8 mouse cellular contexts compared by ENCODE assay signal in the genomic region with DNA sequence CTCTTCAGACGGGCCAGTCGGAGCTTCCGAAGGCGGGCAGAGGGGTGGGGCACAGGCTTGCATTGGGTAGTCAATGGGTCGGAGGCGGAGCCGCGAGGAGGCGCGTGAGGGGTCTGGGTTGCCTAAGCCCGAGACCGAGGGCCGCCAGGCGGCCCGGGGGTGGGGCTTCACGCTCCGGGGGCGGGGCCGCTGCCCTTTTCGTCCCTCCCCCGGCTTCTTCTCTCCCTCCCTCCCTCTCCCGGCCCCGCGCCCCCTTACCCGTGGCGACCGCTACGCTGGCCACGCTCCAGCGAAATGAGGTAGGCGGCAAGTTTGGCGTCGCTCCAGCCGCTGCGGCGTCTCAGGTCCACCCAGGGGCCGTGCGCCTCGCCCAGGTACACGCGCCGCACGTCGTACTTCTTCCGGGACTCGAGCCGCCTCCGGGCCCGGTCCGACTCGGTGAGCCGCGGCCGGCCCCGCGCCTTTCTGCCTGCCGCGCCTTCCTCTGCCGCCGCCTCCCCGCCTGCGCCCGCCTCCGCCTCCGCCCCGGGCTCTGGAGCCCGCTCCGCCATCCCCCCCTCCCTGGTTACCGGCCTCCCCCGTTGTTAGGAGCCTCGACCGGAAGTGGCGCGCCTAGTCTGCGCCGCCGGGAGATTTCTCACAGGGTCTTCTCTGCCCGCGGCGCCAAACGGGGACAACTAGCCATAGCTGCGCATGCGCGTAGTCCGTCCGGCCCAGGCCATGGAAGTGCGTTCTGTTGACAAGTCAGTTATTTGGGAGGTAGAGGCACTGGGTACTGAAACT. TPM values are rescaled to one million over a fixed set of nuclear protein-coding genes. Genes with fewer than 3 reads are reported as not detected.
DNase-seq lines count a peak whose midpoint lies in the region; ATAC-seq and TF ChIP-seq lines count a peak whose summit lies in the region.

Gene Gm49318 (minus strand): TSS at position 469 of the 783 bp plus-strand sequence.
Gene Zfp653 (minus strand): TSS at position 586 of the 783 bp plus-strand sequence.

- peak within 1 kb of the TSS; percentile 98 for H3K27ac ChIP-seq in heart, embryonic 12.5 days (ENCODE audit: poor library complexity, severe bottlenecking)
- H3K27ac ChIP-seq in kidney, postnatal 0 days, result peak within 1 kb of the TSS; percentile 98
- H3K27ac ChIP-seq in liver, embryonic 11.5 days (ENCODE audit: low read depth, low read length), result peak within 1 kb of the TSS; percentile 92
- H3K27ac ChIP-seq in stomach, embryonic 14.5 days (ENCODE audit: low read length), result peak within 1 kb of the TSS; percentile 97

- peak within 1 kb of the TSS; percentile 72 for H3K4me2 ChIP-seq in heart, embryonic 12.5 days
- H3K4me2 ChIP-seq in kidney, postnatal 0 days (ENCODE audit: low read length), result peak within 1 kb of the TSS; percentile 58
- peak within 1 kb of the TSS; percentile 69 for H3K4me2 ChIP-seq in liver, embryonic 11.5 days
- peak within 1 kb of the TSS; percentile 60 for H3K4me2 ChIP-seq in stomach, embryonic 14.5 days (replicated peaks; ENCODE audit: low read depth, low read length)

- H3K9ac ChIP-seq in heart, embryonic 12.5 days, result peak within 1 kb of the TSS; percentile 92
- H3K9ac ChIP-seq in kidney, postnatal 0 days (ENCODE audit: low read depth, low read length), result peak within 1 kb of the TSS; percentile 87
- H3K9ac ChIP-seq in liver, embryonic 11.5 days (ENCODE audit: low read depth, low read length), result peak within 1 kb of the TSS; percentile 73
- H3K9ac ChIP-seq in stomach, embryonic 14.5 days (replicated peaks; ENCODE audit: low read depth, low read length), result peak within 1 kb of the TSS; percentile 86

- TF ChIP-seq POLR2A in brain, embryonic 14.5 days (IDR thresholded peaks at IDR 0.05; ENCODE audit: borderline replicate concordance, extremely low read depth, insufficient read depth, insufficient read length, poor library complexity, severe bottlenecking), result peak; percentile 69

- no peaks in the 10 kb centered on the region for H3K9me3 ChIP-seq in erythroblast, embryonic 14.5 days (ENCODE audit: control insufficient read depth, low read length)
- no peaks in the 10 kb centered on the region for H3K9me3 ChIP-seq in heart, embryonic 12.5 days (replicated peaks)
- no peaks in the 10 kb centered on the region for H3K9me3 ChIP-seq in kidney, postnatal 0 days (replicated peaks; ENCODE audit: low read length)
- no peaks in the 10 kb centered on the region for H3K9me3 ChIP-seq in liver, embryonic 11.5 days (ENCODE audit: control insufficient read depth, low read length)
- H3K9me3 ChIP-seq in stomach, embryonic 14.5 days (ENCODE audit: control insufficient read depth, low read depth, low read length), result no peaks in the 10 kb centered on the region

- peak within 1 kb of the TSS; percentile 53 for H3K4me3 ChIP-seq in C2C12 (ENCODE audit: insufficient read depth, poor library complexity, severe bottlenecking)
- H3K4me3 ChIP-seq in erythroblast, embryonic 14.5 days (replicated peaks), result peak within 1 kb of the TSS; percentile 88
- H3K4me3 ChIP-seq in heart, embryonic 12.5 days, result peak within 1 kb of the TSS; percentile 86
- peak within 1 kb of the TSS; percentile 87 for H3K4me3 ChIP-seq in kidney, postnatal 0 days (replicated peaks; ENCODE audit: low read depth, low read length)
- peak within 1 kb of the TSS; percentile 73 for H3K4me3 ChIP-seq in liver, embryonic 11.5 days (ENCODE audit: low read depth, low read length)
- peak within 1 kb of the TSS; percentile 73 for H3K4me3 ChIP-seq in stomach, embryonic 14.5 days (ENCODE audit: low read depth, low read length)

- DNase-seq in brain, embryonic 14.5 days (ENCODE audit: low read depth), result peak; percentile 98
- DNase-seq in kidney, postnatal 0 days (ENCODE audit: low spot score), result peak; percentile 99
- DNase-seq in liver, embryonic 11.5 days (ENCODE audit: low spot score), result peak; percentile 94
- peak; percentile 97 for DNase-seq in naive thymus-derived CD4-positive, alpha-beta T cell, adult 2 months (ENCODE audit: low read depth)

- peaks cover 6% of the 10 kb centered on the region for H3K36me3 ChIP-seq in C2C12 (ENCODE audit: control insufficient read depth, insufficient read depth)
- peaks cover 67% of the 10 kb centered on the region for H3K36me3 ChIP-seq in erythroblast, embryonic 14.5 days (ENCODE audit: control insufficient read depth)
- peaks cover 47% of the 10 kb centered on the region for H3K36me3 ChIP-seq in heart, embryonic 12.5 days
- peaks cover 18% of the 10 kb centered on the region for H3K36me3 ChIP-seq in kidney, postnatal 0 days (ENCODE audit: insufficient read depth, low read length)
- peaks cover 9% of the 10 kb centered on the region for H3K36me3 ChIP-seq in liver, embryonic 11.5 days (ENCODE audit: control insufficient read depth, insufficient read depth, low read length)
- H3K36me3 ChIP-seq in stomach, embryonic 14.5 days (ENCODE audit: control insufficient read depth, insufficient read depth, low read length), result peaks cover 15% of the 10 kb centered on the region; the same call in 1 of the 2 replicates

- WGBS in heart, embryonic 12.5 days, result under 1% methylated on average over 75 of the region's 87 CpGs
- under 1% methylated on average over 75 of the region's 87 CpGs for WGBS in kidney, postnatal 0 days
- WGBS in liver, embryonic 11.5 days, result under 1% methylated on average over 79 of the region's 87 CpGs
- under 1% methylated on average over 79 of the region's 87 CpGs for WGBS in stomach, embryonic 14.5 days

- ATAC-seq in heart, embryonic 12.5 days (ENCODE audit: insufficient number of reproducible peaks, low FRiP score), result peak; percentile 96
- peak; percentile 98 for ATAC-seq in kidney, postnatal 0 days (replicated peaks; ENCODE audit: low FRiP score, low read depth)
- ATAC-seq in liver, embryonic 11.5 days (replicated peaks; ENCODE audit: low FRiP score), result peak; percentile 97
- peak; percentile 97 for ATAC-seq in stomach, embryonic 14.5 days (ENCODE audit: insufficient number of reproducible peaks, insufficient read depth, low FRiP score, low read depth)

- no peaks in the 10 kb centered on the region for H3K27me3 ChIP-seq in C2C12 (ENCODE audit: control insufficient read depth, insufficient read depth, insufficient read length)
- no peaks in the 10 kb centered on the region for H3K27me3 ChIP-seq in erythroblast, embryonic 14.5 days (ENCODE audit: control insufficient read depth)
- no peaks in the 10 kb centered on the region for H3K27me3 ChIP-seq in heart, embryonic 12.5 days (replicated peaks)
- no peaks in the 10 kb centered on the region for H3K27me3 ChIP-seq in kidney, postnatal 0 days (ENCODE audit: insufficient read depth, low read length)
- H3K27me3 ChIP-seq in liver, embryonic 11.5 days (replicated peaks; ENCODE audit: control insufficient read depth, insufficient read depth, low read length), result no peaks in the 10 kb centered on the region
- H3K27me3 ChIP-seq in stomach, embryonic 14.5 days (ENCODE audit: control insufficient read depth, insufficient read depth, low read length), result no peaks in the 10 kb centered on the region

- peaks cover 23% of the 10 kb centered on the region for H3K4me1 ChIP-seq in erythroblast, embryonic 14.5 days (ENCODE audit: control insufficient read depth)
- peaks cover 15% of the 10 kb centered on the region for H3K4me1 ChIP-seq in heart, embryonic 12.5 days (replicated peaks)
- no peaks in the 10 kb centered on the region for H3K4me1 ChIP-seq in kidney, postnatal 0 days (replicated peaks; ENCODE audit: insufficient read depth, low read length)
- peaks cover 3% of the 10 kb centered on the region; the same call in 1 of the 2 replicates for H3K4me1 ChIP-seq in liver, embryonic 11.5 days (replicated peaks; ENCODE audit: control insufficient read depth, insufficient read depth, low read length)
- peaks cover 8% of the 10 kb centered on the region; the same call in 1 of the 2 replicates for H3K4me1 ChIP-seq in stomach, embryonic 14.5 days (ENCODE audit: control insufficient read depth, insufficient read depth, low read length)

- H3K79me3 ChIP-seq in C2C12 (ENCODE audit: low read depth), result no peaks in the 10 kb centered on the region

- no peaks in the 10 kb centered on the region for H3K79me2 ChIP-seq in C2C12 (ENCODE audit: control insufficient read depth, insufficient read depth)

- no peak for TF ChIP-seq CTCF in C2C12 (IDR thresholded peaks at IDR 0.05; ENCODE audit: control insufficient read depth, insufficient read depth, insufficient read length)
- TF ChIP-seq CTCF in brain, embryonic 14.5 days (IDR thresholded peaks at IDR 0.05; ENCODE audit: borderline replicate concordance, extremely low read depth, insufficient read depth, insufficient read length), result no peak
- TF ChIP-seq CTCF in kidney, postnatal 0 days (IDR thresholded peaks at IDR 0.05; ENCODE audit: low read depth), result peak; percentile 34; the same call in 1 of the 2 replicates

- H3ac ChIP-seq in C2C12 (ENCODE audit: control insufficient read depth, insufficient read length, low read depth), result peak within 1 kb of the TSS; percentile 86

TF ChIP-seq in C2C12, 6 proteins besides CTCF, POLR2A, EP300 and RAD21:
- TF ChIP-seq MYOG (IDR thresholded peaks at IDR 0.05; ENCODE audit: control insufficient read depth, extremely low read depth, insufficient read length) (no peak), USF1 (IDR thresholded peaks at IDR 0.05; ENCODE audit: low read depth) (no peak), MYOD1 (IDR thresholded peaks at IDR 0.05; ENCODE audit: control insufficient read depth, insufficient read length, low read depth) (no peak), MAX (IDR thresholded peaks at IDR 0.05) (peak; percentile 49), CEBPB (IDR thresholded peaks at IDR 0.05; ENCODE audit: low read depth) (no peak), FOSL1 (IDR thresholded peaks at IDR 0.05; ENCODE audit: insufficient read depth, low read length, poor library complexity, severe bottlenecking) (no peak)

RNA-seq across cellular contexts. Expression of gene Gm49318, which starts in this region (rescaled TPM):
- not detected for polyA plus RNA-seq in C2C12 (2012; fragmentation: generic; extraction: Trizol)
- polyA plus RNA-seq in brain, embryonic 14.5 days (2012; rRNA removed), result not detected in 2 replicates
- not detected in 2 replicates for polyA plus RNA-seq in erythroblast, embryonic 14.5 days (2012)
- polyA plus RNA-seq in heart, embryonic 12.5 days (2016; fragmentation: Nextera tagmentation; extraction: Ambion mirVana), result not detected in 2 replicates
- not detected in 2 replicates for polyA plus RNA-seq in kidney, postnatal 0 days (2015; fragmentation: Nextera tagmentation; extraction: Ambion mirVana)
- polyA plus RNA-seq in liver, embryonic 11.5 days (2014; fragmentation: Nextera tagmentation; extraction: Ambion mirVana), result not detected in 2 replicates
- not detected in 2 replicates for polyA plus RNA-seq in stomach, embryonic 14.5 days (2014; fragmentation: Nextera tagmentation; extraction: Ambion mirVana)

RNA-seq across cellular contexts. Expression of gene Zfp653, which starts in this region (rescaled TPM):
- 8.0 TPM for polyA plus RNA-seq in C2C12 (2012; fragmentation: generic; extraction: Trizol)
- polyA plus RNA-seq in brain, embryonic 14.5 days (2012; rRNA removed), result 49.1 and 62.1 TPM in 2 replicates
- 2.1 and 2.8 TPM in 2 replicates for polyA plus RNA-seq in erythroblast, embryonic 14.5 days (2012)
- 9.8 and 10.0 TPM in 2 replicates for polyA plus RNA-seq in heart, embryonic 12.5 days (2016; fragmentation: Nextera tagmentation; extraction: Ambion mirVana)
- 8.3 and 8.9 TPM in 2 replicates for polyA plus RNA-seq in kidney, postnatal 0 days (2015; fragmentation: Nextera tagmentation; extraction: Ambion mirVana)
- 5.5 and 7.5 TPM in 2 replicates for polyA plus RNA-seq in liver, embryonic 11.5 days (2014; fragmentation: Nextera tagmentation; extraction: Ambion mirVana)
- 11.4 and 14.5 TPM in 2 replicates for polyA plus RNA-seq in stomach, embryonic 14.5 days (2014; fragmentation: Nextera tagmentation; extraction: Ambion mirVana)

Comparison
In these comparisons a context has a peak if more than half of its experiments do, and no peak if none do; other contexts are left out.
1. Peak in every context shown above with its lines: DNase-seq, ATAC-seq, H3K4me3 ChIP-seq and H3K27ac ChIP-seq.